Mouse (Mus musculus) adipocyte (in vitro differentiated cells): Measurements from ENCODE around the gene Slc38a1.

ENCODE experiments used
- DNase-seq: peaks from one replicate; pipeline ENCODE4 v3.0.0-alpha.2; 2016; ENCODE audit warnings: low spot score

Gene Slc38a1

DNA sequence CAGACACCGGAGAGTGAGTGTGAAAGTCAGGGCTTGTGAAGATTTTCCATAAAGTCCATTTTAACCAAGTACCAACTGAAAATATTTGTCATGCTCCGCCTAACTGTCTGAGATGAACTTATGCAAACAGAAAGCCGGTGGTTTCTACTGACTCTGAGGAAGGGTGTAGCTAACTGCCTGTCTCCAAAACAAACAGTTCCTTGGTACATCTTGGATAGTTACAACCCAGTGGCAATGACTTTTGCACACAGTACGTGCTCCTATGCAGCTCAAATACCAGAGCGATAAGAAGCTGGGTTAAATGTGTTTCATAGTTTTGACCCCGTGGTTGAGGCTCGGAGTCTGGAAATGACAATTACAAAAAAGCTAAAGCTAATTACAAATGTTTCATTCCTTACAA lies 34.0 kb downstream of the Slc38a1 start:
- peak; percentile 62 for DNase-seq

- no peak for DNase-seq
Observed at GRCm38 (mm10) chr15:96607422-96607821, 35.3 kb downstream of the Slc38a1 start.

DNA sequence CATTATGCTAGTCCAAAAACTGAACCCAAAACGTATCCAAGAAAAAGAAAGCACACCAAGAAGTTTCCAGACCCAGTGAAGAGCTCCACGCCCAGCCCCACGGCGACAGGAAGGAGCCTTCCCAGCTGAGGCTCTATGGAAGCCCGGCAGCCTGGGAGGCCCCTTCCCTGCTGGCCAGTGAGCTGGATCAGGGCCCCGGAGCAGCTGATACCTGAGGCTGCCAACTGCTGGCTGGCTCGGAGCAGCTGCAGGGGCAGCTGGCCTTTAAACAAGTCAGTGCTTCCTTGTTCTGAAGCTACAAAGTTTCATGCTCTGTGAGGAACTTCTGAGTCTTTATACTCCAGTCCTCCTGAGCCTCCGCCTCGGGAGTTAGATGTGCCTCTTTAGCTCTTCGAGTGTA lies 38.4 kb downstream of the Slc38a1 start:
- DNase-seq: peak; percentile 65

GRCm38 (mm10) chr15:96602043-96602442 lies 40.7 kb downstream of the Slc38a1 start:
- DNase-seq: no peak

DNA sequence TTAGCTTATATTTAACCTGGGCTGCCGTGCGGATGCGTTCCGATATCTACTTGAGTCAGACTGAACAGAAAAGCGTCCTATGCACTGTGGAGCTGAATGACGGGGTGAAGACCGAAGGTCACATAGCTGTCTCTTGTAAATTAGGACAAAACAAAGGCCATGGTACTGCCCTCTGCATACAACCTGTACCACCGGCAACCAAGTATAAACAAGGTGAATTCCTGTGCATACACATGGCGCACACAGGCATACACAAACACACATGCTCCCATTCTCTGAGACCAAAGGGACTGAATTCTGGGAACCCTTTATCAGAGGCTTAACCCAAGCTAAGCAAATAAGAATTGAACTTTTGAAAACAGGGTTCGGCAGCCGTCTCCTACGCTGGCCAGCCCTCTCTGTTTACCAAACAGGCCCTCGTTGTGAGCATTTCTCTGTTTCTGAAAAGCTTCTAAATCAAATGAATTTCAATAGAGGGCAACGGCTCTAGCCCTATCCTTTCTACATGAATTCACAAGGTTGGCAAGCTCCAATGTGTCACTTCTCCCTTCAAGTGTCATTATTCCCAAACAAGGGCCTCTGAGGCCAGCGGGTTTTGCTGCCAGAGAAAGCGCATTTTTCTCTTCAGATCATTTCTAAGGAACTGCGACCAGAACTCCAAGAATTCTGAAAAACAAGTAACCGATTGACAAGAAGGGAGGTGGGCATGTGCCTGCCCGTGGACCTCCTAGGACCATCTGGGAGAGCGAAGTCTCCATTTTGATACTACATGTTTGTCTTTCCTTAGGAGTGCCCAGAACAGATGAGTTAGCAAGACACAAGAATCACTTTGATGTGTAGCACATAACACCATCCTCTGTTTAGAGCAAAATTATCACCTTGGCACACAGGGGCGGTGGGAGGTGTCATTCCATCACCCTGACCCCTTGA lies 42.6 kb downstream of the Slc38a1 start:
- DNase-seq: no peak

DNA sequence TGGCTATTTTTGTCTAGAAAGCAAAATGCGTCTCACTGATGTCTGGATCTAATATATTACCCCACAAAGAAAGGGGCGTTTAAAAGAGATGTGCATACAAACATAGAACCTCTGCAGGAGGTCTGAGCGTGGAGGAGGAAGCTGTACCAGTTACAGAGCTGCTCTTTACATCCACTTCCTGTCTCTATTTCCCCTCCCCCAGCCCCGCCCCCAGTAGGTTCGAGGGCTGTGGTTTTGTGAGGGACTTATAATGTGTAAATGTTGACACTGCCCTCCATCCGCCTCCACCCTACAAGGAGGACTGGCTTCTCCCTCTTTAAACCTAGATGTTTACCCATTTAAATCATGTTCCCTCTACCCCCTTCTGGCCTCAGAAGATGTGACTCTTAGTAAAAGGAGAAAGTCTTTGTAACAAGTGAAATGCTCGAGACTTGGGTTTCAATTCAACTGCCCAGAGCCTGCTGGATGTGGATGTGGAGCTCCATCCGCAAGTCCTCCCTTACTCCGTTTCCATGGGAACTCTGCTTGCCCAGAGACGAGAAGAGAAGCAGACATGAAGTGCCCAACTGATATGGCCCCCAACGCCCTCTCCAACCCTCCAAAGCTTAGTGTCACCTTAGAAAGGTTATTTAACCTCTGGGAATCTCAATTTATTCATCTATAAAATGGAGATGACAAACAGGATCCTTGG lies 43.7 kb downstream of the Slc38a1 start:
- DNase-seq: no peak

- no peak for DNase-seq
Observed at GRCm38 (mm10) chr15:96597116-96597515, 45.6 kb downstream of the Slc38a1 start.

- no peak for DNase-seq
Observed at GRCm38 (mm10) chr15:96594316-96594715, 48.4 kb downstream of the Slc38a1 start.

- DNase-seq: no peak
Observed at GRCm38 (mm10) chr15:96593866-96594265, 48.8 kb downstream of the Slc38a1 start.

GRCm38 (mm10) chr15:96593457-96593856 lies 49.3 kb downstream of the Slc38a1 start:
- DNase-seq: no peak

DNA sequence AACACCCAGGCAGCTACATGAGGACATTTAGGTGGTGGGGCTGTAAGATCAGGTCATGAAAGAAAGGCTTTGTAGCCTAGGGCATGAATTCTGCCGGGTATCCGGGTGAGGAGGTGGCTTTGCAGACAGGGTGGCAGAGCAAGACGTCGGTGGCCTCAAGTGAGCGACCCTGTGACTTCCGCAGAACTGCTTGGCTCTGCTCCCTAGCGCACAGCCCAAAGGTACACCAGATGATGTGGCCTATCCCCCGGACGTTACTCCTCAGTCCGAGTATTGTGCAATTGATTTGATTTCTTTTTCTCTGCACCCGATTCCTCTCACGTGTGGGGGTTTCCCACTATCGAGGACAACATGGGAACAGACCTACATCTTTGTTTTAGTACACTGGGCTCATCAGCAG lies 49.7 kb downstream of the Slc38a1 start:
- no peak for DNase-seq

DNA sequence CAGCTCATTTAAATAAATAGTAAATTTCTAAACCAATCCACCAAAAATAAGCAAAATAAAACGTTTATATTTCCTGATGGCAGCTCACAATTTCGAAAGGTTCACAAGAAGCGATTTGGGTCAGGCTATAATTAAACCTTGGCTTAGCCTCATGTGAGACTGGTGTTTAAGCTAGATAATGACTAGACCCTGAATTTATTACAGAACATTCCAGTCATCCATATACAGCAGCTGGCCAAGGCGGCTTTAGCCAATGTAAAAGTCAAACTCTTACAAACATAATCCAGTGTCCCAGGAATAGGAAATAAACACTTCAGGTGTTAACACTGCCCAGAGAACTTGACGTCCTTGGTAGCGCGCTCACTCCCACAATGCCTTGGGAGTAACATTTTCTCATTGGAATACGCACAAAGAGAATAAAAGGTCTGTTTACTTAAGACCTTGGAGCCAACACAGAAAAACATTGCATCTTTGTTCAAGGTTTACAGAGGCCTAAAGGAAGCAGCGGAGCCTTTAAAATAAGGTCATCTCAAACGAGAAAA lies 50.8 kb downstream of the Slc38a1 start:
- DNase-seq: no peak

- DNase-seq: no peak
Observed at GRCm38 (mm10) chr15:96588996-96589657, 53.6 kb downstream of the Slc38a1 start.

- no peak for DNase-seq
Observed at GRCm38 (mm10) chr15:96587998-96588397, 54.7 kb downstream of the Slc38a1 start.

GRCm38 (mm10) chr15:96583371-96584008 lies 59.2 kb downstream of the Slc38a1 start:
- DNase-seq: no peak

GRCm38 (mm10) chr15:96576998-96577397 lies 65.7 kb downstream of the Slc38a1 start:
- DNase-seq: no peak

GRCm38 (mm10) chr15:96568983-96569363 lies 73.7 kb downstream of the Slc38a1 start:
- DNase-seq: no peak

DNA sequence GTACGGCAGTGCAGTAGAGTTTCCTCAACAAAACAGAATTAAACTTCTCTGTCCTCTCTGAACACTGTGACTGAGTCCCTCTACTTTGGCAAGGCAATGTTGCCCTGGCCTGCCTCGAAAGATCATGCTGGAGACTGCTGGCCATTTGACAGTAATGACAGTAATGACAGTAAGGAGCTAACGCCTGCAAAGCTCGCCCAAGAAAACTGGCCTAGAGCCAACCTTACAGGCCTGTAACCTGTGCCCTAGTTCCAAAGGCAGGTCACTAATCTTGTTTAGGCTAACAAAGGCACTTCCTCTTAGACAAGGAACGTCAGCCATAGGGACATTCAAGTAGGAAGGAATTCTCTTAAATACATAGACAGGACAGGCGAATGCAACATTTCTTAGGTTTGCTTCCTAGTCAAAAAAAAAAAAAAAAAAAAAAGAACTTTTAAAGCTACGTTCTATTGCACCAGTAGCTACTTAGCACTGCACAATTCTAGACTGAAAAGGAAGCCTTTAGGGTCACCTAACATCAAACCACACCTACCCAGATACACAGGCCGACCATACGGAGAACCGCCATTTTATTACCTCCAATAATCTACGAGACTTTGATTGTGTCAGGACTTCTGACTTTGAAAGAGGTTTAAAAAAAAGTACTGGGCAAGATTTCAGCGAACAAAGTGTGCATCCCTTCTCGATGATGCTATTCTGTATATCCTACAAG lies 74.3 kb downstream of the Slc38a1 start:
- DNase-seq: peak; percentile 77

GRCm38 (mm10) chr15:96566850-96567271 lies 75.9 kb downstream of the Slc38a1 start:
- DNase-seq: no peak

- DNase-seq: no peak
Observed at GRCm38 (mm10) chr15:96563852-96564251, 78.9 kb downstream of the Slc38a1 start.

- DNase-seq: no peak
Observed at GRCm38 (mm10) chr15:96562521-96562920, 80.2 kb downstream of the Slc38a1 start.
